Mouse (Mus musculus) lung, embryonic 14.5 days (tissue): ENCODE measurements around the gene Rere. TPM values are rescaled to one million over a fixed set of nuclear protein-coding genes. Genes with fewer than 3 reads are reported as not detected.

Source experiments
- ATAC-seq: fragments of 200-750 bp; cut with Nextera tagmentation; 2 replicates; pipeline ENCODE4 v1.8.0; 2017; ENCODE audit warnings: mild to moderate bottlenecking, moderate TSS enrichment, moderate library complexity; ENCODE audit not compliant: insufficient read depth
- DNase-seq: peaks from one replicate; pipeline ENCODE4 v3.0.0-alpha.2; 2015
- H3K27ac ChIP-seq: fragments of 300-500 bp; sonication (generic); 2 replicates; pipeline ENCODE4 v1.5.1; 2014; ENCODE audit warnings: low read depth, mild to moderate bottlenecking, moderate library complexity
- H3K27me3 ChIP-seq: fragments of 300-500 bp; sonication (generic); 2 replicates; pipeline ENCODE4 v1.6.1; 2014; ENCODE audit warnings: low read length, control low read depth; ENCODE audit not compliant: insufficient read depth
- H3K36me3 ChIP-seq: fragments of 300-500 bp; sonication (generic); 2 replicates; pipeline ENCODE4 v1.6.1; 2014; ENCODE audit warnings: control low read depth; ENCODE audit not compliant: insufficient read depth
- H3K4me1 ChIP-seq: fragments of 300-500 bp; sonication (generic); 2 replicates; pipeline ENCODE4 v1.6.1; 2014; ENCODE audit warnings: antibody characterized with exemption, control low read depth; ENCODE audit not compliant: insufficient read depth
- H3K4me2 ChIP-seq: fragments of 300-500 bp; sonication (generic); 2 replicates; pipeline ENCODE4 v1.6.1; 2014; ENCODE audit warnings: mild to moderate bottlenecking
- H3K4me3 ChIP-seq: fragments of 300-500 bp; sonication (generic); 2 replicates; pipeline ENCODE4 v1.5.1; 2014; ENCODE audit warnings: low read depth, low read length
- H3K9ac ChIP-seq: fragments of 300-500 bp; sonication (generic); 2 replicates; pipeline ENCODE4 v1.6.1; 2014
- H3K9me3 ChIP-seq: fragments of 300-500 bp; sonication (generic); 2 replicates; pipeline ENCODE4 v1.6.1; 2016; ENCODE audit warnings: low read depth, low read length, control low read depth
- CTCF ChIP-seq: IDR thresholded peaks from 2 replicates; pipeline ENCODE4 v1.5.1; 2016; ENCODE audit warnings: antibody characterized with exemption, low read depth
- WGBS: fragments of 180-500 bp; shearing (Covaris S2); extraction: QIAGEN DNeasy Blood & Tissue Kit; methylation state at CpG from one replicate; pipeline ENCODE4 v1.1.7; 2014; 5-methylcytosine and 5-hydroxymethylcytosine counted together
- polyA plus RNA-seq: library from polyadenylated mRNA; unstranded; fragments of >200 nt; fragmentation: Nextera tagmentation; extraction: Ambion mirVana; gene quantifications from 2 replicates; pipeline ENCODE4 v1.2.1, GENCODE M21; 2014

Rere gene
- polyA plus RNA-seq, 1 experiment from 2014 or later = 41.5 TPM

DNA sequence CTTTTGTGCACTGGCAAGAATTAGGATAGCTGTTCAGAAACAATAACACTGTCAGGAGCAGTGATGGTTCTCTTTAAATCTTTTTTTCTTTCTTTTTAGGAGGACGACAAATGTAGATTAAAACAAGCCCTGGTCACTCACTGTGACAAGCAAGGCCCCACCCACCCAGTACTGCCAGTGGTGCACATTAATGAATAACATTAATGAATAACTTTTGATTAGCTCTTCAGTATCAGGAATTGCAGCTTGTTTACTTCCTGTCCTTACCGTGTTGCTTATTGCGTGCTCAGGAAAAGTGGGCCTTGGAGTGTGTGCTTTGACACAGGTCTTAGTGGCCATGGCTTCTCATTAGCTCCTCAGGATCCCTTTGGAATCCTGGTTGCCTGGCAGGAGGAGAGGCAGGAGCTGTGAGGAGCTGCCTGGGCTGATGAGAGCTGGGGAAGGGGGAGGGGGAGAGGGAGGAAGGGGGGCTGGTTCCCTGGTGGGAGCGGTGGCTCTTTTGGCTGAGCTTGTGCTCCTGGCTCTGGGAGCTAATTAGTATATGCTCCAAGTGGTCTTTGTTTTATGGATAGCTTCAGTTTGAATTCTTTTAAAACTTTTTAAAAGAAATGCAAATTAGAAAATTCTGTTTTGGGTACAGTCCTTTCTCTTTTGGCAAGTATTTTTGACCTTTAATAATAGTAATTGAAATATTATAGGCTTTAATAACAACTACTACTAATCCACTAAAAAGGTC lies 65.4 kb downstream of the Rere start:
- 18% methylated on average over 4 of the region's 4 CpGs for WGBS
- Histone ChIP-seq H3K4me3 (no peak overlapping the region), H3K4me1 (peaks cover 4% of the 10 kb centered on the region; the same call in 1 of the 2 replicates), H3K27me3 (no peaks in the 10 kb centered on the region), H3K27ac (no peak overlapping the region), H3K4me2 (no peak overlapping the region), H3K36me3 (no peaks in the 10 kb centered on the region), H3K9ac (no peak overlapping the region), H3K9me3 (no peaks in the 10 kb centered on the region)
- TF ChIP-seq CTCF = no peak
- no peak; the same call in 1 of the 2 replicates for ATAC-seq
- DNase-seq = no peak

DNA sequence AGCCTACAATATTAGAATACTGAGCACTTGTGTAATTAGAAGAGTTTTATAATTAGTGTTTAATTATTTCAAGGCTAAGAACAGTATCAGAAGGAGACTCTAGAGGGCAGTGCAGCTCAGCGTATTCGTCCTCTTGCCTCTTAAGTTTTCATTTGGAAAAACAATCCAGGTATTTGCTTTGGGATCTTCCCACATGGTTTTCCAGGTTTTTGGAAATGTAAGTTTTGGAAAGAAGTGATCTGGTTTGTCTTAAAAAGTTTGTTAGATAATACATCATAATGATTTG lies 65.9 kb downstream of the Rere start:
- H3K4me1 ChIP-seq = peaks cover 4% of the 10 kb centered on the region; the same call in 1 of the 2 replicates
- TF ChIP-seq CTCF = peak; percentile 72
- DNase-seq = peak; percentile 77

DNA sequence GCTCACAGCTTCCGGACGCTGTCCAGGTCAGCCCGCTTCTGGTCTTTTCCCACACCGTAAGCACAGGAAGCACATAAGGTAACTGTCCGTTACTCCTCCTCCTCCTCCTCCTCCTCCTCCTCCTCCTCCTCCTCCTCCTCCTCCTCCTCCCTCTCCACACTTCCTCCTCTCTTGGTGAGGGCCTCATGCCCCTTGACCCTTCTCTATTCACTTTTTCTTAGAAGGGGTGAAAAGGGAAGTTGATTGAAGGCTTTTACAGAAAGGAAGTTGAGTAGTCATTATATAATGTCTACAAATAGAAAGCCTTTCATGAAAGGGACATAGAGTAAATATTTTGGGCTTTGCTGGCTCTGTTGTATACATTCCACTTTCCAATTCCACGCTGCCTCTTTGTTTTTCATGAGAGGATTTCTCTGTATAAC lies 68.2 kb downstream of the Rere start:
- TF ChIP-seq CTCF = no peak
- H3K27ac ChIP-seq = no peak overlapping the region
- no peaks in the 10 kb centered on the region for H3K27me3 ChIP-seq
- H3K36me3 ChIP-seq = no peaks in the 10 kb centered on the region
- DNase-seq (peak; percentile 68), ATAC-seq (peak; percentile 43; the same call in 1 of the 2 replicates)
- H3K9ac ChIP-seq = no peak overlapping the region
- H3K9me3 ChIP-seq = no peaks in the 10 kb centered on the region
- peaks cover 4% of the 10 kb centered on the region; the same call in 1 of the 2 replicates for H3K4me1 ChIP-seq
- WGBS = 37% methylated on average over 6 of the region's 6 CpGs
- H3K4me3 ChIP-seq = no peak overlapping the region
- no peak overlapping the region for H3K4me2 ChIP-seq

More for the DNA sequence above, 65.9 kb downstream of the Rere start:
- Histone ChIP-seq H3K9ac (no peak overlapping the region), H3K9me3 (no peaks in the 10 kb centered on the region), H3K36me3 (no peaks in the 10 kb centered on the region), H3K27ac (no peak overlapping the region), H3K27me3 (no peaks in the 10 kb centered on the region), H3K4me2 (no peak overlapping the region), H3K4me3 (no peak overlapping the region)
- WGBS = 23% methylated on average over 2 of the region's 2 CpGs
- ATAC-seq = no peak

DNA sequence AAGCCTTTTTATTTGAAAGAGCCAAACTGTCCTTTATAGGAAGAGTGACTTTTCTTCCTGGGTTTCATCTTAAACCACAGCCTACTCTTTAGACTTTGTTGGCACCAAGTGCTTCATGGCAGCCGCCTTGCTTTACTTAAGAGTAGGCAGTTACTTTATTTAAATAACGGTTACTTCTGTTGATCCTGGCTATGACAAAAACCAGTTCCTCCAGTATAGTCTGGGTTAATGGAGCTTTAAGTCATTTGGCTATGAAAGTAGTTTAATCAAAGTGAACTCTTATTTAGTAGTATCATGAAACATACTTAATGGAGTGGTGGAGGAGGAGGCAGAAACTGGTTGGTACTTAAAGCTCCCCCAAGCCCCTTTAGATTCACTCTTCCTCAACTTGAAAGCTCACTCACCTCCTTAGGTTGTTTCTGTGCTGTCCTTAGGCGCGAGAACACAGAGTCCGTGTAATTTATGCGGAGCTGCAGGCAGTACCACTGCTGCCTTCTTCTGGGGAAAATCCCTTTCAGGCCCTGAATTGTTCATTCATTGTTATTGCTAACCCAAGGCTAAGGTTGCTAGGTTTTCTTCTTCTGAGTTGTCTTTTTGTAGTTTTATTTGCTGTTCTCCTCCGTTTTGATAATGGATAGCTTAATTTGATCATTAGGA lies 70.1 kb downstream of the Rere start:
- no peak overlapping the region for H3K27ac ChIP-seq
- H3K4me3 ChIP-seq = no peak overlapping the region
- no peak for TF ChIP-seq CTCF
- H3K9me3 ChIP-seq = no peaks in the 10 kb centered on the region
- DNase-seq = no peak
- no peak overlapping the region for H3K9ac ChIP-seq
- no peak for ATAC-seq
- no peaks in the 10 kb centered on the region for H3K36me3 ChIP-seq
- WGBS = 53% methylated on average over 7 of the region's 7 CpGs
- no peaks in the 10 kb centered on the region for H3K27me3 ChIP-seq
- no peak overlapping the region for H3K4me2 ChIP-seq
- peaks cover 4% of the 10 kb centered on the region; the same call in 1 of the 2 replicates for H3K4me1 ChIP-seq

DNA sequence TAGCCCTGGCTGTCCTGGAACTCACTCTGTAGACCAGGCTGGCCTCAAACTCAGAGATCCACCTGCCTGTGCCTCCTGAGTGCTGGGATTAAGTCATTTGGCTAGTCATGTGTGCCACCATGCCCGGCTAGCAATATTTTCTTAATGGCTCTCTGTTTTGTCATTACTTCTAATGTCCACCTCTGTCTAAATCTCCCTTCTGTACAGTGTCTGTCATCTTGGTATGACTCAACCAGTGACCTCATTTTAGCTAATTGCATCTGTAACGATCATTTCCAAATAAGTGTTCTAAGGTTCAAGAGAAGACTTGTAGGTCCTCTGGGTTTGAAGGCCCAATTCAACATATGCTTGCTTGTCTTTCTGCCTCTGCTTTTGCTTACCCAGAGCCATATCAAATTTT lies 71.3 kb downstream of the Rere start:
- H3K27me3 ChIP-seq = no peaks in the 10 kb centered on the region
- no peaks in the 10 kb centered on the region for H3K36me3 ChIP-seq
- no peaks in the 10 kb centered on the region for H3K9me3 ChIP-seq
- no peak overlapping the region for H3K4me2 ChIP-seq
- TF ChIP-seq CTCF = no peak
- H3K9ac ChIP-seq = no peak overlapping the region
- no peak overlapping the region for H3K4me3 ChIP-seq
- WGBS = 89% methylated on average over 2 of the region's 2 CpGs
- ATAC-seq (no peak), DNase-seq (no peak)
- H3K27ac ChIP-seq = no peak overlapping the region
- H3K4me1 ChIP-seq = peaks cover 4% of the 10 kb centered on the region; the same call in 1 of the 2 replicates

DNA sequence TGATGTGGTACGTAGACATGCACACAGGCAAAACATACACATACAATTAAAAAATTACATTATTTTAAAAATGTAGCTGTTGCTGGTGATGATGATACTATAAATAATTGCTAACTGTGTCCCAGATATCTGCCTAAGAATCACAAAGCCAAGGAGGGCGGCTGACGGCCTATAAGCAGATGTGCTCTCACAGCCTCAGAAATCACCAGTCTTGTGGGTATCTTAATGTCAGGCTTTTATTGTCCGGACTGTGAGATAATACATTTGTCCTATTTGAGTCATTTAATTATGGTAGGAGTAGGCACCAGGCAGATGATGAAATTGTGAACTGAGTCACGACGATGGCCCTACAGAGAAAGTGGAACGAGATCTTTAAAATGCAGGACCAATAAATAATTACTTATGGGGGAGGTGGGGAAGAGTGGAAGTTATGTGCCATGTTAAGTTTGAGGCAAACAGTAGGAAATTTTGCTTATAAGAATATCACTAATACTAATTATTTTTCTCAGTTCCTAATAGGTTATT lies 72.0 kb downstream of the Rere start:
- Histone ChIP-seq H3K4me1 (peaks cover 4% of the 10 kb centered on the region; the same call in 1 of the 2 replicates), H3K27ac (no peak overlapping the region), H3K36me3 (no peaks in the 10 kb centered on the region), H3K27me3 (no peaks in the 10 kb centered on the region), H3K4me2 (no peak overlapping the region), H3K4me3 (no peak overlapping the region), H3K9me3 (no peaks in the 10 kb centered on the region), H3K9ac (no peak overlapping the region)
- TF ChIP-seq CTCF = no peak
- ATAC-seq (no peak), DNase-seq (no peak)
- 90% methylated on average over 7 of the region's 7 CpGs for WGBS

DNA sequence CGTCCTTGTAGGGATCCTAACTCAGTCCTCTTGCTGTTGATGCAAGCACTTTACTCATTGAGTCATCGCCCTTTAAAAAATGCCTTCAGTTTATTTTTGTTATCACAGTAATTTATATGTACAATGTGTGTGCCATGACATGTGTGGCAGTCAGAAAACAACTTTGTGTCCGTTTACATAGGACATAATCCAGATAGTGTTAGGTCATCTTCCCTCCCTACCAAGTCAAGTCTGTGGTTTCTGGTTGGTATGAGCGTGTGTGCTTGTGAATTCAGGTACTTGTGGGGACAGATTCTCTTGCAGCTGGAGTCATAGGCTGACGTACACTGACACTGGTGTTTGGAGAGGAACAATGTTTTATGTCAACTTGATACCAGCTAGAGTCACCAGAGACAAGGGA lies 74.4 kb downstream of the Rere start:
- Histone ChIP-seq H3K9ac (no peak overlapping the region), H3K9me3 (no peaks in the 10 kb centered on the region), H3K4me2 (no peak overlapping the region), H3K27me3 (no peaks in the 10 kb centered on the region), H3K4me1 (no peaks in the 10 kb centered on the region), H3K27ac (no peak overlapping the region), H3K36me3 (no peaks in the 10 kb centered on the region), H3K4me3 (no peak overlapping the region)
- TF ChIP-seq CTCF = no peak
- no peak for ATAC-seq
- WGBS = 66% methylated on average over 5 of the region's 5 CpGs
- DNase-seq = no peak
